Mouse (Mus musculus) cortical plate, adult 2 months (tissue): Measurements from ENCODE around the gene Rai14. TPM values are rescaled to one million over a fixed set of nuclear protein-coding genes. Genes with fewer than 3 reads are reported as not detected.

Experiments
- H3K27ac ChIP-seq: fragments of 200-500 bp; 2 replicates; pipeline ENCODE4 v1.5.1; 2012; ENCODE audit warnings: low read length, control low read depth, inconsistent platforms; ENCODE audit not compliant: insufficient read depth
- H3K4me1 ChIP-seq: fragments of 200-500 bp; 2 replicates; pipeline ENCODE4 v1.6.1; 2011; ENCODE audit warnings: low read length; ENCODE audit not compliant: control insufficient read depth, insufficient read depth
- H3K4me3 ChIP-seq: fragments of 200-500 bp; 2 replicates; pipeline ENCODE4 v1.5.1; 2011; ENCODE audit warnings: mild to moderate bottlenecking, low read length, control low read depth; ENCODE audit not compliant: insufficient read depth
- CTCF ChIP-seq: fragments of 200-500 bp; IDR thresholded peaks from 2 replicates; pipeline ENCODE4 v1.5.1; 2011; ENCODE audit warnings: mild to moderate bottlenecking, control low read depth, low read length; ENCODE audit not compliant: insufficient read depth; ENCODE audit errors: extremely low read depth
- POLR2A ChIP-seq: fragments of 200-500 bp; IDR thresholded peaks from 2 replicates; pipeline ENCODE4 v1.6.1; 2011; ENCODE audit warnings: mild to moderate bottlenecking, low read length, control low read depth; ENCODE audit not compliant: insufficient read depth; ENCODE audit errors: extremely low read depth
- polyA plus RNA-seq: library from polyadenylated mRNA; depleted of rRNA; stranded (reverse); fragments of >200 nt; gene quantifications from 2 replicates; pipeline ENCODE4 v1.2.3, GENCODE M21; 2012

Rai14 gene
- polyA plus RNA-seq, 1 experiment: 8.1 TPM

DNA sequence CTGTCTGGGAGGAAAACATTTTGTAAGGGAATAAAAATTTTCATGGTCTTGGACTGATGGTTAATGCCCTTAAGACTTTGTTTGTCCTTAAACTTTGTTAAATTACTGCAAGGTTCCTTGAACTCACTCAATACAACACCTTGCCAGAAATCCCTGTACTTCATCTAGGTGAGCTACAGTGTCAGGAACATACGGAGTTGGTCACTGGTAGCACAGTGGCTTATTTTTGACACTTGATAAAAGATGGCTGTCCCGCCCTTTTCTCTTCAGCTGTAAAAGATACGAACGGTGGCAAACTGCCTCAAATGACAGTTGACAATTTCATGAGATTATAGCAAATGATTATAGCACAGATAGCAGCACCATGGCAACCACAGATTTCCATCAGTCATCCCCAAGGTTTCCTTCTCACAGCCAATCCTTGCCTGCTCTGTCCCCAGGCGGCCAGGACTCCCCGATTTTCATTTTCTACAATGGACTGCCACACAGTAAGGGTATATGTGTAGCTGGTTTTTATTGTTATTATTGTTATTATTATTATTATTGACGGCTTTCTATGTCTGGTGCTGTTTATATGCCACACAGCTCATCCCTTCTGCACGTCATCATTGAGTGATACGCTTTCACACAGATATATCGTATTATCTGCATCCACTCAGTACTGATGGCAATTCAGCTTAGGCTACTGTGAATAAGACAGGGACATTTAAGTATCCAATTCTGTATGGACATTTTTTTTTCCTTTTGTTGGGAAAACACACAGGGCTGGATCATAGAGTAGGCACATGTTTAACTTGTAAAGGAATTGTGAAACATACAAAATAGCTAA lies 129.9 kb downstream of the Rai14 start:
- Histone ChIP-seq H3K27ac (no peak overlapping the region), H3K4me1 (no peaks in the 10 kb centered on the region), H3K4me3 (no peak overlapping the region)
- TF ChIP-seq POLR2A: no peak
- TF ChIP-seq CTCF: no peak

DNA sequence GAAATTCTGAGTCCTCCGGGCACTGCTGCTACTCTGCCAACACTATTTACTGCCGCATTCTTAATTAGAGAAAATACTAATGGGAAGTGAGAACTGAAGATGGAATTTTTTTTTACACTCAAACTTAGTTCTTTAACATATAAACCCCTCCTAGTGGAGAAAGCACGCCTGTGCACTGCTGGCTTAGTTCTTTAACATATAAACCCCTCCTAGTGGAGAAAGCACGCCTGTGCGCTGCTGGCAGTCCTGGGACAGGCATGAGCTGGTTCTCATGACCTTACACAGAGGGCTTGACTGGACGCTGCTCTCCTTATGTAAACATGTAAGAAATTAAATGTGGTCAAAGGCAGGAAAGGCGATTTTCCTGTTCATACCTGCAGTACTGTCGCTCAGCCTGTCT lies 131.0 kb downstream of the Rai14 start:
- no peak overlapping the region for H3K27ac ChIP-seq
- TF ChIP-seq CTCF: peak; percentile 14; the same call in 1 of the 2 replicates
- TF ChIP-seq POLR2A: no peak
- no peak overlapping the region for H3K4me3 ChIP-seq
- H3K4me1 ChIP-seq: no peaks in the 10 kb centered on the region; the same call in 1 of the 2 replicates

DNA sequence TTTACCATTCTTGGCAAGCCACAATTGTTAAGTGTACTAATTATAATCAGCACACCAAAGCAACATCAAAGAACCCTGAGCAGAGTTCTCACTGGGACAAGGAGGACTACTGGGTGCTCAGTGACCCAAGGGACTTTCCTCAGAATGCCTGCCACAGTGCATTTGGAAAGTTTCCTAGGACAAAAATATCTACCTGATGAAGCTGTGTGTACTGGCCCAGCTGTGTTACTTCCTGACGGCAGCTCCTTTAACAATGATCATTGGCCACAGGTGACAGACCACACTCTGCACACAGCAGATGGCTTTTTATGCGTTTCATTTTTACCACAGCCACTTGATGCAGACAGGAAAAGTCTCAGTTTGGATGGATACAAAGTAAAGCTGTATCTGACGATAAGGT lies 135.3 kb downstream of the Rai14 start:
- H3K27ac ChIP-seq: no peak overlapping the region
- H3K4me1 ChIP-seq: no peaks in the 10 kb centered on the region; the same call in 1 of the 2 replicates
- no peak for TF ChIP-seq POLR2A
- TF ChIP-seq CTCF: no peak
- H3K4me3 ChIP-seq: no peak overlapping the region

DNA sequence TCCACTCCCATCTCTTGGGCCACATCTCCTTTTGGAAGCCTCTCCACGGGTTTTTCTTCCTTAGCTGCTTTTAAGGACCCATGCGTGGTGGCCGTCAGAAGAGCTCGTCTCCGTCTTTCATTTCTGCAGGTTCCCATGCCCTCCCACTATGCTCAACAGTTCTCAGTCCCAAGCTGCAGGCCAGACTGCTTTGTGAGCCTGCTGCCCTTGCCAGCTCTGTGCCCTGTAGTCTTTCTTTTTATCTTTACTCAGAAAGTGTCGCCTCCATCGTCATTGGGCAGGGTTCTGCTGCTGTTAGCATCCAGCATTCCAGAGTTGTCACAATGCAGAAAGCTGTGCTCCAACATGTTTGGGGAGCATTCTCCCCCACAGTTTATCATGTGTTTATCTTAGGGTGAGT lies 147.9 kb downstream of the Rai14 start:
- no peaks in the 10 kb centered on the region for H3K4me1 ChIP-seq
- H3K27ac ChIP-seq: no peak overlapping the region
- no peak for TF ChIP-seq POLR2A
- no peak for TF ChIP-seq CTCF
- H3K4me3 ChIP-seq: no peak overlapping the region

DNA sequence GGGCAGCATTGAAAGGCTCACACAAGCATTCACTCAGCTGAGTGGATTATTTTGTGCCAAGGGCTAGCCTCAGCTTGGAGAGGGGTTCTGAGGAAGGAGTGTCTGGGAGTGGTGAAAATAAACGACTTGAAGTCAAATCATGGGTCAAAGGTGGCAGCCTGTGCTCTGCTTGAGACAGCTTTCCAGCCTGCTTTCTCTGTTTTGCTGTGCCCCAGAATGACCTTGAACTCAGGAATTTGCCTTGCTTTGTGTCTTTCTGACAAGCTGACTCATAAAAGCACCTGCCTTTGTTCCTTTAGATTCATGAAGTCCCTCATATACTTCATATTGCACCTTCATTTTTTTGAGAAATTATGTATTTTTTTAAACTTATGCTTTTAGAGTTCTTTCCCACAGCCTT lies 150.2 kb downstream of the Rai14 start:
- Histone ChIP-seq H3K4me1 (no peaks in the 10 kb centered on the region), H3K4me3 (no peak overlapping the region), H3K27ac (no peak overlapping the region)
- TF ChIP-seq CTCF (no peak), POLR2A (no peak)

DNA sequence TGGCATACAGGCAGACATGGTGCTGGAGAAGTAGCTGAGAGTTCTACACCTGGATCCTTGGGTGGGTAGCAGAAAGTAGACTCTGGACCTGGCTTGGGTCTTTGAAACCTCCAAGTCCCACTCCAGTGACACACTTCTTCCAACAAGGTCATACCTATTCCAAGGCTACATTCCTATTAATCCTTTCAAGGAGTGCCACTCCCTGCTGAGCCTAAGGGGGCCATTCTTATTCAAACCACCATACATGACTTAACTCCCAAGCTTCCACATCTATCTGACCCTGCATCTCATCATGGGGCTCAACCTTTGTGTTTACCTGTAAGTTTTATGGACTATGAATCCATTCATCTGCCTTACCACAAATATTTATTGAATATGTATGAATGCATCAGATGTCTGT lies 152.1 kb downstream of the Rai14 start:
- Histone ChIP-seq H3K27ac (no peak overlapping the region), H3K4me1 (no peaks in the 10 kb centered on the region), H3K4me3 (no peak overlapping the region)
- no peak for TF ChIP-seq POLR2A
- TF ChIP-seq CTCF: no peak

DNA sequence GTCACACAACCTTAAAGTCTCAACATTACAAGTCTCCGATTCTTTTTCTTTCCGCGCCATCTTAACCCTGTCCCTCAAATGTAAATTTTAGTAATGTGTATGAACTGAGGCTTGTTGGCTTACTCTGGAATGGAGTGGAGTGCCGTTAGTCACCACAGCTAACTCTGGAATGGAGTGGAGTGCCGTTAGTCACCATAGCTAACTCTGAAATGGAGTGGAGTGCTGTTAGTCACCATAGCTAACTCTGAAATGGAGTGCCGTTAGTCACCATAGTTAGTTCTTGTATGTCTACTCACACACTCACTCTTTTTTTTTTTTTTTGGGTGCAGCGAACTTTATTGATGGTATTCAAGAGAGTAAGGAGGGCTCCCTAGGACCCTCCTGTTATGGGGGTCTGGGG lies 154.4 kb downstream of the Rai14 start:
- no peak for TF ChIP-seq CTCF
- TF ChIP-seq POLR2A: no peak
- Histone ChIP-seq H3K27ac (no peak overlapping the region), H3K4me3 (no peak overlapping the region), H3K4me1 (no peaks in the 10 kb centered on the region)

DNA sequence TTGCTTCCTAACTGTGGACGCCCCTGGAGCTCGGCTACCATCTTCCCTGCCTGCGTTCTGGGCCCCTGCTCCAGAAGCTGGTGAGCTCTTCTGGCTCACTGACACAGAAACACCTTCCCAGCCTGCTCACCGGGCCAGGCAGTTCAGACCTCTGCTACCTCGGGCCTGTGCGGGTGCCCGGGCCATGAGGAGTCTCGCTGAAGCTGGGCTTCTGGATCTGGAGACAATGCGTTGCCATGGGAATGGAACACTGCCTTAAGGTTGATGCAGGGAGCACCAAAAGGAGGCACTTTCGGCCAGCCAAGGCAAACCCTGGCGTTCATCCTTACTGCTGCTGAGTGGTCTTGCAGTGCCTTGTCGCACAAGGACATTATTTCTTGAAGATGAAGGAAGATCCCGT lies 156.0 kb downstream of the Rai14 start, which contains the start of gene Ttc23l:
TSS of gene Ttc23l (minus strand) at position 204 of the 400 bp plus-strand sequence.
- TF ChIP-seq CTCF: no peak
- no peak for TF ChIP-seq POLR2A
- H3K4me3 ChIP-seq: no peak within 1 kb of the TSS
- no peaks in the 10 kb centered on the region for H3K4me1 ChIP-seq
- H3K27ac ChIP-seq: no peak within 1 kb of the TSS

DNA sequence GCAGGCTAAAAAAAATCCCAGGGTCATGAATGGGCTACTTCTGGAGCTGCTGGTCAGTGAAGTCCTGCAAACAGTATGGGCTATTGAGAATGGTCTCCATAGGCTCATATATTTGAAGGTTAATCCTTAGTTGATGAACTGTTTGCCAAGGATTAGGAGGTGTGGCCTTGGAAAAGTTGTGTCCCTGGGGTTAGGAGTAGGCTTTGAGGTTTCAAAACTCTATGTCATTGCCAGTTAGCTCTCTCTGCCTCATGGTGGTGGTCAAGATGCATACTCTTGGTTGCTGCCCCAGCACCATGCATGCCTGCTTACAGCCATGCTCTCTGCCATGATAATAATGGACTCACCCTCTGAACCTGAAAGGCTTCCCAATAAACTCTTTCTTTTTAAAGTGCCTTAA lies 160.1 kb downstream of the Rai14 start:
- TF ChIP-seq POLR2A: no peak
- no peak for TF ChIP-seq CTCF
- H3K4me1 ChIP-seq: no peaks in the 10 kb centered on the region
- H3K4me3 ChIP-seq: no peak overlapping the region

DNA sequence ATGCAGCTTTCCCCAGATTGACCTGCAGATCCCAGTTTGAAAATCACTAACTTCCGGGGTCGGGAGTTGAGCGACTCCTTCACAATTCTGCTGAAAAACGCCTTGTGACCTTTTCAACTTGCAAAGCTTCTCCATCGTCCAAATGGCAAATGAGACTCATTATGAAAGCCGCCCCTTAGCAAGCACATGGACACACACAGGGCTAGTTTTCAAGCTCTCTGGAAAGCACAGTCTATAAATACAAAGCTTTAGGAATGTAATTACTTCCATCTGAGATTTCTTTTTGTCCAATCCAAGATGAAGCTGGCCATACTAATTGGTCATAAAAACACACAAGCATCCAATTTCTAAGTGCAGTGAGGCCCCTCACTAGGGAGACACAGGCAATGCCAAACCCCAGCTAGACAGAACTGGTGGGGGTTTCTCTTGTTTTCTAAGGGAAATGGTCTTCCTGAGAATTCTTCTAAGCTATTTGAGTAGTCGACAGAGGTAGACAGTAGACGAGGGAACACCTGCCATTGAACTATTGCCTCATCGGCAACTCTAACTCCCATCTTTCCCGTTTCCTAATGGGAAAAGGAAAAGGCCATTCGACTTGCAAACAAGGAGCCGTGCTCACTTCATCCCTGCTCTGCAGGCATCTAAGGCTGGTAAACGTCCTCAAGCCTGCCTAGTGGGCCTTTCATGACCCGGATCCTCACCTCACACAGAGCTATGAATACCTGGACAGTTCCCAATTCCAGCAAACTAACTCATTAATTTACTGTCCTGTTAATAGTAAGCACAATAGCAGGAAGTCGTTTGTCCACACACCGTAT lies 173.9 kb downstream of the Rai14 start:
- Histone ChIP-seq H3K27ac (no peak overlapping the region), H3K4me3 (no peak overlapping the region), H3K4me1 (no peaks in the 10 kb centered on the region)
- no peak for TF ChIP-seq POLR2A
- TF ChIP-seq CTCF: no peak

More for the DNA sequence above, 160.1 kb downstream of the Rai14 start:
- H3K27ac ChIP-seq: no peak overlapping the region
